Mouse (Mus musculus): ENCODE measurements at regions not wholly inside any gene's neighbourhood (a gene's known extent, or its start where the extent isn't known, plus 50 kb on each side); places are given as distances from the start of the nearest gene placed in this dataset.

- Histone ChIP-seq H3K27me3 (ENCODE audit: control insufficient read depth, insufficient read depth, insufficient read length) (no peaks in the 10 kb centered on the region), H3K4me3 (no peak overlapping the region)
These were observed 273.1 kb upstream of the 4931429L15Rik start for GRCm38 (mm10) chr9:46592908-46593307.

GRCm38 (mm10) chr9:46586818-46587217, 267.0 kb upstream of the 4931429L15Rik start:
- Histone ChIP-seq H3ac (ENCODE audit: control insufficient read depth, insufficient read length) (no peak overlapping the region), H3K79me2 (ENCODE audit: control insufficient read depth, insufficient read depth) (no peaks in the 10 kb centered on the region), H3K4me2 (ENCODE audit: low read depth) (no peak overlapping the region), H3K36me3 (ENCODE audit: control insufficient read depth, insufficient read depth) (no peaks in the 10 kb centered on the region), H3K4me3 (no peak overlapping the region), H3K27me3 (ENCODE audit: control insufficient read depth, insufficient read depth, insufficient read length) (no peaks in the 10 kb centered on the region)
- no peak for TF ChIP-seq USF1 (IDR thresholded peaks at IDR 0.05; ENCODE audit: low read depth)
- no peak for TF ChIP-seq TCF3 (IDR thresholded peaks at IDR 0.05; ENCODE audit: insufficient read length, low read depth)
- TF ChIP-seq CEBPB (IDR thresholded peaks at IDR 0.05; ENCODE audit: insufficient read depth, poor library complexity, severe bottlenecking), result no peak
- TF ChIP-seq REST (IDR thresholded peaks at IDR 0.05; ENCODE audit: insufficient read depth, insufficient read length), result no peak
- no peak for TF ChIP-seq POLR2A (IDR thresholded peaks at IDR 0.05; ENCODE audit: insufficient read length, low read depth)
- TF ChIP-seq POLR2AphosphoS2 (IDR thresholded peaks at IDR 0.05; ENCODE audit: insufficient read length, low read depth), result no peak
- no peak for TF ChIP-seq MYOD1 (IDR thresholded peaks at IDR 0.05; ENCODE audit: control insufficient read depth in 1 of 3, insufficient read length in 2 of 3, low read depth in 2 of 3)
- TF ChIP-seq MAX (IDR thresholded peaks at IDR 0.05; ENCODE audit: low read depth), result no peak
- TF ChIP-seq SRF (IDR thresholded peaks at IDR 0.05; ENCODE audit: control insufficient read depth, insufficient read length, low read depth), result no peak
- no peak for TF ChIP-seq MYOG (IDR thresholded peaks at IDR 0.05; ENCODE audit: control insufficient read depth in 1 of 3, insufficient read depth in 1 of 3, insufficient read length in 2 of 3, low read depth in 2 of 3)
- no peak for TF ChIP-seq TCF12 (IDR thresholded peaks at IDR 0.05; ENCODE audit: insufficient read depth, poor library complexity, severe bottlenecking)
- TF ChIP-seq E2F4 (IDR thresholded peaks at IDR 0.05; ENCODE audit: insufficient read depth), result no peak

More at GRCm38 (mm10) chr9:46592908-46593307, 273.1 kb upstream of the 4931429L15Rik start:
- TF ChIP-seq TCF12 (IDR thresholded peaks at IDR 0.05; ENCODE audit: insufficient read depth, poor library complexity, severe bottlenecking) (no peak), POLR2A (IDR thresholded peaks at IDR 0.05; ENCODE audit: insufficient read length, low read depth) (no peak), POLR2AphosphoS2 (IDR thresholded peaks at IDR 0.05; ENCODE audit: insufficient read length, low read depth) (no peak), MAX (IDR thresholded peaks at IDR 0.05; ENCODE audit: low read depth) (no peak), USF1 (IDR thresholded peaks at IDR 0.05; ENCODE audit: low read depth) (no peak), REST (IDR thresholded peaks at IDR 0.05; ENCODE audit: insufficient read depth, insufficient read length) (no peak), SRF (IDR thresholded peaks at IDR 0.05; ENCODE audit: control insufficient read depth, insufficient read length, low read depth) (no peak), MYOD1 (IDR thresholded peaks at IDR 0.05; ENCODE audit: control insufficient read depth in 1 of 3, insufficient read length in 2 of 3, low read depth in 2 of 3) (no peak), E2F4 (IDR thresholded peaks at IDR 0.05; ENCODE audit: insufficient read depth) (no peak)
- Histone ChIP-seq H3K4me2 (ENCODE audit: low read depth) (no peak overlapping the region), H3K79me2 (ENCODE audit: control insufficient read depth, insufficient read depth) (no peaks in the 10 kb centered on the region), H3ac (ENCODE audit: control insufficient read depth, insufficient read length) (no peak overlapping the region), H3K36me3 (ENCODE audit: control insufficient read depth, insufficient read depth) (no peaks in the 10 kb centered on the region)

DNA sequence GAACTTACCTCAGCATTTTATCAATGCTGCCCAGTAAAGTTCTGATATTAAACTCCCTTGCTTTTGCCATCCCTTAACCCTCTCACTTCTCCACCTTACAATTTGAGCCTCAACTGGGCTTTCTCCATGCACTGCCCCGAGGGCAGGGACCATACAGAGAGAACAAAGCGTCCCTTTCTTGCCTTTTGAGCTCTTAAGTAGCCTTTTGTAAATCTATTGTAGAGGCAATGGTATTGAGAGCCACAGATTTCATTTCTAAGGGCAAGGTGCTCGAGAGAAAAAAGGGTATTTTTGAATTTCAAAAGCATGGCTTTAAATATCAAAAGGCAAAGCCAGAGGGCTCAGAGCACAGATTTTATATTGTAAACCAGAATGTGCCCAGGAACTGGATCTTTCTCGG, 262.1 kb upstream of the 4931429L15Rik start:
- no peak overlapping the region for H3K4me2 ChIP-seq (ENCODE audit: low read depth)
- no peak overlapping the region for H3ac ChIP-seq (ENCODE audit: control insufficient read depth, insufficient read length)
- no peaks in the 10 kb centered on the region for H3K27me3 ChIP-seq (ENCODE audit: control insufficient read depth, insufficient read depth, insufficient read length)
- no peaks in the 10 kb centered on the region for H3K79me2 ChIP-seq (ENCODE audit: control insufficient read depth, insufficient read depth)
- no peak for TF ChIP-seq TCF3 (IDR thresholded peaks at IDR 0.05; ENCODE audit: insufficient read length, low read depth)
- TF ChIP-seq TCF12 (IDR thresholded peaks at IDR 0.05; ENCODE audit: insufficient read depth, poor library complexity, severe bottlenecking), result no peak
- TF ChIP-seq MAX (IDR thresholded peaks at IDR 0.05; ENCODE audit: low read depth), result no peak
- no peak for TF ChIP-seq SRF (IDR thresholded peaks at IDR 0.05; ENCODE audit: control insufficient read depth, insufficient read length, low read depth)
- H3K36me3 ChIP-seq (ENCODE audit: control insufficient read depth, insufficient read depth), result no peaks in the 10 kb centered on the region
- H3K4me3 ChIP-seq, result no peak overlapping the region

- no peak overlapping the region for H3K4me3 ChIP-seq
- no peaks in the 10 kb centered on the region for H3K36me3 ChIP-seq (ENCODE audit: control insufficient read depth, insufficient read depth)
- H3ac ChIP-seq (ENCODE audit: control insufficient read depth, insufficient read length), result no peak overlapping the region
- no peaks in the 10 kb centered on the region for H3K79me2 ChIP-seq (ENCODE audit: control insufficient read depth, insufficient read depth)
- H3K27me3 ChIP-seq (ENCODE audit: control insufficient read depth, insufficient read depth, insufficient read length), result no peaks in the 10 kb centered on the region
- no peak overlapping the region for H3K4me2 ChIP-seq (ENCODE audit: low read depth)
- TF ChIP-seq USF1 (IDR thresholded peaks at IDR 0.05; ENCODE audit: low read depth), result no peak
- no peak for TF ChIP-seq MAX (IDR thresholded peaks at IDR 0.05; ENCODE audit: low read depth)
- no peak for TF ChIP-seq CEBPB (IDR thresholded peaks at IDR 0.05; ENCODE audit: insufficient read depth, poor library complexity, severe bottlenecking)
- no peak for TF ChIP-seq SRF (IDR thresholded peaks at IDR 0.05; ENCODE audit: control insufficient read depth, insufficient read length, low read depth)
These were observed 242.5 kb upstream of the 4931429L15Rik start for GRCm38 (mm10) chr9:46562301-46562700.

DNA sequence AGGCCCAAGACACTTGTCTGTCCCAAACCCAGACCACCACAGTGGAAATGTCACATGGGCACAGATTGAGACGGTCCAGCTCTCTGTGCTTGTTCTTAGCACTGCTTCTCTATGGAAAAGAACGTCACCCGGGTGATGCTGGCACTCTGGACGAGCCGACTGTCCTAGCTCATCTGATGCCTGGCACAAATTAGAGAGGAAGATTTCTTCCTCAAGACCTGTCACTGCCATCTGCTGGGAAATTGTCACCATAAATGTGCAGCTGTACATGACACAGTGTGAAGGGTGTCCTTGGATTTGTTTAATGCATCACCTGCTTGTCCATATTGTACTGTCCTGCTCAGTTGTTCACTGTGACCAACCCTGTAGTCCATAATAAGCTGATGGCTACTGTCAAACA, 238.7 kb upstream of the 4931429L15Rik start:
- Histone ChIP-seq H3K4me3 (no peak overlapping the region), H3K4me2 (ENCODE audit: low read depth) (no peak overlapping the region), H3ac (ENCODE audit: control insufficient read depth, insufficient read length) (no peak overlapping the region), H3K36me3 (ENCODE audit: control insufficient read depth, insufficient read depth) (no peaks in the 10 kb centered on the region), H3K27me3 (ENCODE audit: control insufficient read depth, insufficient read depth, insufficient read length) (no peaks in the 10 kb centered on the region), H3K79me2 (ENCODE audit: control insufficient read depth, insufficient read depth) (no peaks in the 10 kb centered on the region)
- TF ChIP-seq REST (IDR thresholded peaks at IDR 0.05; ENCODE audit: insufficient read depth, insufficient read length) (no peak), MYOG (IDR thresholded peaks at IDR 0.05; ENCODE audit: control insufficient read depth in 1 of 3, insufficient read depth in 1 of 3, insufficient read length in 2 of 3, low read depth in 2 of 3) (no peak), TCF12 (IDR thresholded peaks at IDR 0.05; ENCODE audit: insufficient read depth, poor library complexity, severe bottlenecking) (no peak), POLR2AphosphoS2 (IDR thresholded peaks at IDR 0.05; ENCODE audit: insufficient read length, low read depth) (no peak), TCF3 (IDR thresholded peaks at IDR 0.05; ENCODE audit: insufficient read length, low read depth) (no peak)
